Mouse (Mus musculus): ENCODE measurements around the gene Pnpo. TPM values are rescaled to one million over a fixed set of nuclear protein-coding genes. Genes with fewer than 3 reads are reported as not detected.

Pnpo gene
- polyA plus RNA-seq, 1 experiment from 2014 or later, result 19.0 TPM

DNA sequence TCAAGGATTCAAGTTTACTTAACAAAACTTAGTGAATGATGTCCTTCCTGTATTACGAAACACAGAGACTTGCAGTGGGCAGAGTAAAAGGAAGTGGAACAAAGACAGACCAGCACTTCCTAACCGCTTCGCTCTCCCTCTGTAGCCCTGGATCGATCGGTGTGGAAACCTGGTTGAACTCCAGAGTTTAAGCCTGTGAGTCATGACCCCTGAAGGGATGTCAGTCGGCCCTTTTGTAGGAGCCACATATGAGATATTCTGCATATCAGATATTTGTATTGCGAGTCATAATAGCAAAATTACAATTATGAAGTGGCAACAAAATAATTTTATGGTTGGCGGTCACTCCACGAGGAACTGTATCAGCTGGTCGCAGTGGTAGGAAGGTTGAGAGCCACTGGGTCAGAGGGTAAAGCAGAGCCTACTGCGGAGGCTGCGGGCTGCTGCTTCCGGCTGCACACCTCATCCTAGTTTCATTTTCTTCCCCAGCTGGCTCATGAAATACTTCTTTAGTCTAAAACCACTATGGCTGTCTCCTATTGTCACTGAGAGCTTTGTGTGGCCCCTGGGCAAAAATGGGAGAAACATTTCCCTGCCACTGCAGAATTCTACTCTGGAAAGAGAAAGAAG, 23.2 kb upstream of the Pnpo start:
- Histone ChIP-seq H3K9me3 (replicated peaks; ENCODE audit: control insufficient read depth, low read length) (no peaks in the 10 kb centered on the region), H3K4me3 (ENCODE audit: low read depth, low read length) (no peak overlapping the region), H3K9ac (ENCODE audit: low read length) (no peak overlapping the region; the same call in 1 of the 2 replicates), H3K27me3 (replicated peaks; ENCODE audit: control insufficient read depth, insufficient read depth, low read length) (no peaks in the 10 kb centered on the region), H3K27ac (ENCODE audit: low read depth, low read length) (no peak overlapping the region), H3K4me1 (ENCODE audit: control insufficient read depth, insufficient read depth, low read length) (no peaks in the 10 kb centered on the region), H3K4me2 (ENCODE audit: low read length) (no peak overlapping the region), H3K36me3 (ENCODE audit: control insufficient read depth, insufficient read depth, low read length) (peaks cover 15% of the 10 kb centered on the region)
- DNase-seq (ENCODE audit: low spot score), result no peak
- no peak for ATAC-seq
- WGBS, result 95% methylated on average over 13 of the region's 13 CpGs

- Histone ChIP-seq H3K36me3 (ENCODE audit: control insufficient read depth, insufficient read depth, low read length) (peaks cover 23% of the 10 kb centered on the region), H3K4me1 (ENCODE audit: control insufficient read depth, insufficient read depth, low read length) (no peaks in the 10 kb centered on the region), H3K9ac (ENCODE audit: low read length) (no peak overlapping the region), H3K27ac (ENCODE audit: low read depth, low read length) (no peak overlapping the region), H3K4me3 (ENCODE audit: low read depth, low read length) (no peak overlapping the region), H3K4me2 (ENCODE audit: low read length) (no peak overlapping the region), H3K27me3 (replicated peaks; ENCODE audit: control insufficient read depth, insufficient read depth, low read length) (no peaks in the 10 kb centered on the region), H3K9me3 (replicated peaks; ENCODE audit: control insufficient read depth, low read length) (no peaks in the 10 kb centered on the region)
- DNase-seq (ENCODE audit: low spot score) (no peak), ATAC-seq (no peak)
- 91% methylated on average over 3 of the region's 3 CpGs for WGBS
These were observed 22.4 kb upstream of the Pnpo start for GRCm38 (mm10) chr11:96966172-96966571.

DNA sequence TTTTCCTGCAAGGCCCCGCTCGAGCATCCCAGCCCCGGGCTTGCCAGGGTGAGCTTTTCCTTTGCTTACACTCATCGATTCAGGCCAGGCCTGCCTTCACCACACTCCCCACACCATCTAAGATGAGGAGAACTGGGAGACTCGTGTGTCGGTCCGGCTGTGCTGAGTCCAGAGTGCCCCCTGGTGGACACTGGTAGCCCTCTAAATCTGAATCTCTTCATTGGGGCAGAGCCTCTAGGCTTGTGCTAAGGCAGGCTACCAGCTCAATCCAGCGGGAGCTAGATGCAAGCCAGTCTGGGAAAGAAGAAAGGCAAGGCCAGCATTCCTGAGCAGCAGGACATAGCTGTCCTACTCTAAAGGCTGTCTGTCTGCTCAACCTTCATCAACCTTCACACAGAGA, 19.8 kb upstream of the Pnpo start:
- H3K9ac ChIP-seq (ENCODE audit: low read length), result no peak overlapping the region
- no peaks in the 10 kb centered on the region for H3K9me3 ChIP-seq (replicated peaks; ENCODE audit: control insufficient read depth, low read length)
- WGBS, result 13% methylated on average over 8 of the region's 8 CpGs
- no peak overlapping the region for H3K4me2 ChIP-seq (ENCODE audit: low read length)
- H3K36me3 ChIP-seq (ENCODE audit: control insufficient read depth, insufficient read depth, low read length), result peaks cover 49% of the 10 kb centered on the region
- H3K4me3 ChIP-seq (ENCODE audit: low read depth, low read length), result no peak overlapping the region
- no peaks in the 10 kb centered on the region for H3K4me1 ChIP-seq (ENCODE audit: control insufficient read depth, insufficient read depth, low read length)
- ATAC-seq (peak; percentile 55; the same call in 1 of the 2 replicates), DNase-seq (ENCODE audit: low spot score) (peak; percentile 86)
- no peaks in the 10 kb centered on the region for H3K27me3 ChIP-seq (replicated peaks; ENCODE audit: control insufficient read depth, insufficient read depth, low read length)
- no peak overlapping the region for H3K27ac ChIP-seq (ENCODE audit: low read depth, low read length)

GRCm38 (mm10) chr11:96957061-96957805, 13.4 kb upstream of the Pnpo start:
- 95% methylated on average over 10 of the region's 10 CpGs for WGBS
- Histone ChIP-seq H3K36me3 (ENCODE audit: control insufficient read depth, insufficient read depth, low read length) (peaks cover 93% of the 10 kb centered on the region), H3K9ac (ENCODE audit: low read length) (no peak overlapping the region), H3K4me1 (ENCODE audit: control insufficient read depth, insufficient read depth, low read length) (no peaks in the 10 kb centered on the region), H3K9me3 (replicated peaks; ENCODE audit: control insufficient read depth, low read length) (no peaks in the 10 kb centered on the region), H3K4me2 (ENCODE audit: low read length) (no peak overlapping the region), H3K4me3 (ENCODE audit: low read depth, low read length) (no peak overlapping the region), H3K27me3 (replicated peaks; ENCODE audit: control insufficient read depth, insufficient read depth, low read length) (no peaks in the 10 kb centered on the region), H3K27ac (ENCODE audit: low read depth, low read length) (no peak overlapping the region)
- no peak for DNase-seq (ENCODE audit: low spot score)
- ATAC-seq, result no peak

DNA sequence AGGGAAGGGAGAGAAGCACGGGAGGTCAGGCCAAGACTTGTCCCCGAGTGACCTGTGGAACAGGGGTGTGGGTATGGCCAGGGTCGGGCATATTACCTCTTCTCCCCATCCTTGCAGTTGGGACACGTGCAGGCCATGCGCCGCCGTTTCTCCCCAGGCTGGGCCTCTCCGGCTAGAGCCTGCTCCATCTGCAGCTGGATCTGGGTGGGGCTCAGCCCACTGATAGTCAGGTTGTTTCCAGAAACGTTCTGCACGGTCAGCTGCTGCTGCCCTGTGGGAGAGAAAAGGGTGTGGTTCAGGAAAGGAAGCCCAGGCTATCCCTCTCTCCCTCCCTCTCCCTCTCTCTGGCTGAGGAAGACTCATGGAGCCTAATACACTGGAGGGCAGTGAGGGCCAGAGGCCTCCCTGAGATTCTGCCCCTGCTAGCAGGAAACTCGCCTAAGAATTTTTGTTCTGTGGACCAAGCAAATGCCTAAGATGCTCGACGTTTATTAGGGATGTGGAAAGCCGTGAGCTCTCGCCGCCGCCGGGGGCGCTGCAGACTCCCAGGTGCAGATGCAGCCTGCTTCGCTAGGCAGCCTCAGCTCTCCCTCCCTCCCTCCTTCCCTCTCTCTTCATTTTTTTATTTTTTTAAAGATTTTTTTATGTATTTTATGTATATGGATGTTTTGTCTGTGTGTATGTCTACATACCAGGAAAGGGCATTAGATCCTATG, 12.4 kb upstream of the Pnpo start:
- H3K36me3 ChIP-seq (ENCODE audit: control insufficient read depth, insufficient read depth, low read length), result peaks cover 92% of the 10 kb centered on the region
- no peaks in the 10 kb centered on the region for H3K27me3 ChIP-seq (replicated peaks; ENCODE audit: control insufficient read depth, insufficient read depth, low read length)
- no peak overlapping the region for H3K27ac ChIP-seq (ENCODE audit: low read depth, low read length)
- no peak for ATAC-seq
- DNase-seq (ENCODE audit: low spot score), result no peak
- no peaks in the 10 kb centered on the region for H3K9me3 ChIP-seq (replicated peaks; ENCODE audit: control insufficient read depth, low read length)
- WGBS, result 63% methylated on average over 19 of the region's 20 CpGs
- H3K4me1 ChIP-seq (ENCODE audit: control insufficient read depth, insufficient read depth, low read length), result no peaks in the 10 kb centered on the region
- H3K9ac ChIP-seq (ENCODE audit: low read length), result no peak overlapping the region
- no peak overlapping the region for H3K4me2 ChIP-seq (ENCODE audit: low read length)
- H3K4me3 ChIP-seq (ENCODE audit: low read depth, low read length), result no peak overlapping the region

- Histone ChIP-seq H3K9me3 (replicated peaks; ENCODE audit: control insufficient read depth, low read length) (no peaks in the 10 kb centered on the region), H3K4me3 (ENCODE audit: low read depth, low read length) (no peak overlapping the region), H3K4me1 (ENCODE audit: control insufficient read depth, insufficient read depth, low read length) (no peaks in the 10 kb centered on the region), H3K27me3 (replicated peaks; ENCODE audit: control insufficient read depth, insufficient read depth, low read length) (no peaks in the 10 kb centered on the region), H3K27ac (ENCODE audit: low read depth, low read length) (no peak overlapping the region), H3K9ac (ENCODE audit: low read length) (no peak overlapping the region), H3K36me3 (ENCODE audit: control insufficient read depth, insufficient read depth, low read length) (peaks cover 88% of the 10 kb centered on the region), H3K4me2 (ENCODE audit: low read length) (no peak overlapping the region)
- DNase-seq (ENCODE audit: low spot score) (no peak), ATAC-seq (no peak)
- WGBS, result 91% methylated on average over 4 of the region's 4 CpGs
These were observed 11.3 kb upstream of the Pnpo start for GRCm38 (mm10) chr11:96955094-96955493.

DNA sequence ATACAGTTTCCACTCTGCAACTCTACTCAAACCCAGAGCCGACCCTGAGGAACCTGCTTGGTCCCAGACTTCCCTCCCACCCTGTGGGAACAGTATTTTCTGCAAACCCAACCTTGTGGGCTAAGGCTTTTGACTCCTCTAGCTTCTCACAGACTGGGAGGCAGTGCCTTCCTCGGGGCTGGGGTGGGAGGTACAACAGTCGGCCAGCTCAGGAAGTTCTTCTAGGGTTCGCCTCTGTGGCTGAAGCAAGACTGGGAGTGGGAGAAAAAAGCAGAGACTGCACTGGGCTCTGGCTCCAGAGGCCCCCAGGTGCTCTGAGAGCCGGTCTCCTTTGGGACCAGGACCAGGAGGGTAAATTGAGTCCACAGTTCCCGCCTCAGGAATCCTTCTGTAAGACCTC, 9.1 kb upstream of the Pnpo start:
- no peak overlapping the region for H3K27ac ChIP-seq (ENCODE audit: low read depth, low read length)
- H3K4me3 ChIP-seq (ENCODE audit: low read depth, low read length), result no peak overlapping the region
- no peak for ATAC-seq
- WGBS, result 77% methylated on average over 6 of the region's 6 CpGs
- H3K27me3 ChIP-seq (replicated peaks; ENCODE audit: control insufficient read depth, insufficient read depth, low read length), result no peaks in the 10 kb centered on the region
- no peak overlapping the region for H3K4me2 ChIP-seq (ENCODE audit: low read length)
- no peak for DNase-seq (ENCODE audit: low spot score)
- H3K36me3 ChIP-seq (ENCODE audit: control insufficient read depth, insufficient read depth, low read length), result peaks cover 71% of the 10 kb centered on the region
- no peaks in the 10 kb centered on the region for H3K4me1 ChIP-seq (ENCODE audit: control insufficient read depth, insufficient read depth, low read length)
- no peaks in the 10 kb centered on the region for H3K9me3 ChIP-seq (replicated peaks; ENCODE audit: control insufficient read depth, low read length)
- no peak overlapping the region for H3K9ac ChIP-seq (ENCODE audit: low read length)

DNA sequence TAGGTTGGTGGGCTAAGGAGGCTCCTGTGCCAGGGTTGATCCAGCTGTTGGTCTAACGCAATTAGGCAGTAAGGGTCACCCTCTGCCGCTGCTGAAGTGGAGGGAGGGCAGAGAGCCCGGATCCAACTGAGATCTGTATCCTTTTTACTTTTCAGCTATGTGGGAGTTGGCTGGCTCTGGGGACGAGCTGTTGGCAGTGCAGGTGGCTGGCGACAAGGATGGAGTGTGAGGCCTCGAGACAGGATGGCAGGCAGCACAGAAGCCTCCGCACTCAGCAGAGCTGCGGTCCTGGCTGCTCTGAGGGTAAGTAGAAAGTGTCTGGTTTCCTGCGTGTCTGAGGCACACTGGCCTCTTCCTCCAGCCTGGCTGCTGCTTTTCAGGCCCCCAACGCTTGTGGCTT, 8.6 kb upstream of the Pnpo start:
- H3K4me1 ChIP-seq (ENCODE audit: control insufficient read depth, insufficient read depth, low read length), result no peaks in the 10 kb centered on the region
- no peaks in the 10 kb centered on the region for H3K27me3 ChIP-seq (replicated peaks; ENCODE audit: control insufficient read depth, insufficient read depth, low read length)
- no peaks in the 10 kb centered on the region for H3K9me3 ChIP-seq (replicated peaks; ENCODE audit: control insufficient read depth, low read length)
- no peak overlapping the region for H3K9ac ChIP-seq (ENCODE audit: low read length)
- H3K4me3 ChIP-seq (ENCODE audit: low read depth, low read length), result no peak overlapping the region
- 84% methylated on average over 10 of the region's 10 CpGs for WGBS
- DNase-seq (ENCODE audit: low spot score), result no peak
- peaks cover 67% of the 10 kb centered on the region for H3K36me3 ChIP-seq (ENCODE audit: control insufficient read depth, insufficient read depth, low read length)
- H3K4me2 ChIP-seq (ENCODE audit: low read length), result no peak overlapping the region
- no peak for ATAC-seq
- H3K27ac ChIP-seq (ENCODE audit: low read depth, low read length), result no peak overlapping the region

- WGBS, result 93% methylated on average over 3 of the region's 3 CpGs
- no peaks in the 10 kb centered on the region for H3K27me3 ChIP-seq (replicated peaks; ENCODE audit: control insufficient read depth, insufficient read depth, low read length)
- H3K27ac ChIP-seq (ENCODE audit: low read depth, low read length), result no peak overlapping the region
- no peaks in the 10 kb centered on the region for H3K9me3 ChIP-seq (replicated peaks; ENCODE audit: control insufficient read depth, low read length)
- DNase-seq (ENCODE audit: low spot score) (no peak), ATAC-seq (no peak)
- H3K4me3 ChIP-seq (ENCODE audit: low read depth, low read length), result no peak overlapping the region
- no peak overlapping the region for H3K9ac ChIP-seq (ENCODE audit: low read length)
- no peaks in the 10 kb centered on the region for H3K4me1 ChIP-seq (ENCODE audit: control insufficient read depth, insufficient read depth, low read length)
- H3K36me3 ChIP-seq (ENCODE audit: control insufficient read depth, insufficient read depth, low read length), result peaks cover 52% of the 10 kb centered on the region
- no peak overlapping the region for H3K4me2 ChIP-seq (ENCODE audit: low read length)
These were observed 7.0 kb upstream of the Pnpo start for GRCm38 (mm10) chr11:96950767-96951166.

Data from forebrain, embryonic 14.5 days (tissue).